Mouse (Mus musculus) T-helper 17 cell (primary cell): ENCODE results near the gene Sfn.

Source experiments
- in situ Hi-C, 2 experiments: fragments of 300-600 bp; cut with MboI, MseI; formaldehyde crosslinking; loops; 1 replicate in 1 of 2; 2 replicates in 1 of 2; pipeline ENCODE4 v1.15.1; 2025; ENCODE audit warnings: high pct_unique_total_duplicates in 2 of 2

Sfn gene

GRCm38 (mm10) chr4:133620668-133621067, 18.7 kb upstream of the Sfn start:
- in situ Hi-C loops, result no loop called here

DNA sequence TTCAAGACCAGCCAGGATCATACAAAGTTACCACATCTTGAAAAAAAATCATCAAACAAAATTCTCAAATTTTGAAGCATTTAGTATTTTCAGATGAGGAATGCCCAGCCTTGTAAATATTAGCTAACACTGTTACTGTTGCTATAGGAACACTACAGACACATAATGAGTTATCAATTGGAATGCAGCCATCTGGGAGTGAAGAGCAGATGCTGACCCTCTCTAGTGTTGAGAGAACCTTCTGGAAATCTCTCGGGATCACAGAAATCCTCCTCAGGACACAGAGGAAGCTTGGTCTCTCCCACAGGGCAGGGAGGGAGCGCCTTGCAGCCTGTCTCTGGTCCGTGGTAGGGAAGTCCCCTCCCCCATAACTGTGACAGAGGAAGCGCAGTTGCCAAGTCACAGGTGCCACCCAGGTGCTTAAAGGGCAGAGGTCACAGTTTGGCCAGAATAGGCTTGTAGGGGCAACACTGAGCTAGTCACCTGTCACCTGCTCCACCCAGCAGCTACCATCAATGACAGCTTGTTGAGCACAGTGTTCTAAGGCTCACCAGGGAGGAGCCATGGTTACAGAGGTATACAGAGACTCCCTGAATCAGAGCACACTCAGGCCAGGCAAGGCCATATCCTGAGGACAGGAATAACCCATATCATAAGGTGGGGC, 17.6 kb upstream of the Sfn start:
- in situ Hi-C loops, result loop anchor here in 1 of 2 experiments (10.0 kb wide), 1 partner anchor 645 kb away; the partner anchor contains the start of gene Fgr

DNA sequence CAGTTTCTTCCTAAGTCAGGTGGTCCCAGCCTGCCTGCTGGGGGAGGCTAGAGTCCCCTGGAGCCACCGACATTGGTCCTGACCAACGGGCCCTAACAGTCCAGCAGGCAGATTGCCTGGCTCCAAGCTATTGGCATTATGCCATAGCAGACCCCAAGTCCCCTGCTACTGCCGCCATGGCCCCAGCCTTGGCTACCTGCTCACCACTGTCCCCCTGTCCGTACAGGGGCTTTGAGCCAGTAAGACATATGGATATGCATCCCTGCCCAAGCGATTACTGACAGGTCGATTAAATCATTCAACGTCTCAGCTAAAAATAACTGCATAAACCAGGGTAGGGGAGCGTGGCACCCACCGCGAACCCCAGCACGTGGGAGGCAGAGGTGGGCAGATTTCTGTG, 16.0 kb upstream of the Sfn start:
- in situ Hi-C loops, result loop anchor here in 1 of 2 experiments (10.0 kb wide), 1 partner anchor 643 kb away; the partner anchor contains the start of gene Fgr

GRCm38 (mm10) chr4:133615416-133615815, 13.4 kb upstream of the Sfn start:
- in situ Hi-C loops, result loop anchor here in 1 of 2 experiments (10.0 kb wide), 1 partner anchor 641 kb away; the partner anchor contains the start of gene Fgr

DNA sequence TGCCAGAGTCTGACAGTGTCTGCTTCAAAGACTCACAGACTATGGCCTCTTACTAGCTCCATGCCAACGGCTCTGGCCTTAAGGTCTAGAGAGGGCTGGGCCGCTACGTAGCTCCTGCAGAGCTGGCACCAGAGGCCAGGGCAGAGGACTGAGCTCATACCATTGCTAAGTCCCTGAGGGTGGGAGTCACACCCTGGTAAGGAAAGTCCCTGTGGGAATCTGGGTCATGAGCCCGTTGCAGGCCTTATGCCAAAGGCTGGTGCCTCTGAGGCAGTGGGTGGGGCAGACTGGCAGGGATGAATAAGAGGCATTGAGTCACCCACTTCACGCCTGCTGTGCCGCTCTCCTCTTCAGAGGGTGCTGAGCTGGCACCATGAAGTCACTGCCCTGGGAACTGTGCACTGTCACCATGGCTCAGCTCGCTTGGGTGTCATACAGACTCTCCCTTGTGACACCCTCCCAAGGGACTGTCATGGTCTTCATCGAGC, 12.3 kb upstream of the Sfn start:
- in situ Hi-C loops, result loop anchor here in 1 of 2 experiments (10.0 kb wide), 1 partner anchor 640 kb away; the partner anchor contains the start of gene Fgr

GRCm38 (mm10) chr4:133613867-133614266, 11.9 kb upstream of the Sfn start:
- in situ Hi-C loops, result loop anchor here in 1 of 2 experiments (10.0 kb wide), 1 partner anchor 639 kb away; the partner anchor contains the start of gene Fgr

GRCm38 (mm10) chr4:133613026-133613425, 11.1 kb upstream of the Sfn start:
- in situ Hi-C loops, result loop anchor here in 1 of 2 experiments (10.0 kb wide), 1 partner anchor 638 kb away; the partner anchor contains the start of gene Fgr

GRCm38 (mm10) chr4:133612416-133612815, 10.4 kb upstream of the Sfn start:
- in situ Hi-C loops, result loop anchor here in 1 of 2 experiments (10.0 kb wide), 1 partner anchor 638 kb away; the partner anchor contains the start of gene Fgr

DNA sequence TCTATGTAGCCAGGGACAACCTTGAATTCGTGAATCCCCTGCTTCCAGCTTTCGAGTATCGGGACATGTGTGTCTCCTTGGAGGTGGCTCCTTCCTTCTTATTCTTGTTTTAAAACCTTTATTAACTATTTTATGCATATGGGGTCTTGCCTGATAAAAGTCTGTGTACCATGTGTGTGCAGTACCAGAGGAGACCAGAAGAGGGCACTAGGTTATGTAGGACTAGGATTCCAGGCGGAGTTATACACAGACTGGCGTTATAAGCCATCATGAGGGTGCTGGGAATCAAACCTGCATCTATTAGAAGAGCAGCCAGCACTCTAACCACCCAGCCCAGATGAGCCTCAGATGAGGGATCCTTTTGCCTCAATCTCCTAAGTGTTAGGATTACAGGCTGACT, 9.8 kb upstream of the Sfn start:
- in situ Hi-C loops, result loop anchor here in 1 of 2 experiments (10.0 kb wide), 1 partner anchor 637 kb away; the partner anchor contains the start of gene Fgr

DNA sequence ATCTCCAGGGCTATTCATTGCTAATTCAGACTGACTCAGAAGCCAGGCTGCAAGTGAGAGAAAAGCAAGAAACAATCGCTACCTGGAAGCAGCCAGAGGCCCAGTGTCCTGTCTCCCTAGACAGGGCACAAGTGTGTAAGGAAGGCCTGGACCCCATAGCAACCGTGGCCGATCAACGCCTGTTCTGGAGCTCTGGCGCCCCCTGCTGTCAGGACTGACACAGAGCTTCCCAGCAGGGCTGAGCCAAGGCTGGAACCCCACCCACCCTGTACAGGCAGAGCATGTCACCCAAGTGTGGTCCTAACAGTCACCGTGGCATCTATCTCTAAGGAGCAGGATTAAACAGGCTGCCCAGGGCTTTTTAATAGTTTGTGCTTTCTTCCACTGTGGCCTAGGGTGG, 7.8 kb upstream of the Sfn start:
- in situ Hi-C loops, result loop anchor here in 1 of 2 experiments (10.0 kb wide), 1 partner anchor 635 kb away; the partner anchor contains the start of gene Fgr

DNA sequence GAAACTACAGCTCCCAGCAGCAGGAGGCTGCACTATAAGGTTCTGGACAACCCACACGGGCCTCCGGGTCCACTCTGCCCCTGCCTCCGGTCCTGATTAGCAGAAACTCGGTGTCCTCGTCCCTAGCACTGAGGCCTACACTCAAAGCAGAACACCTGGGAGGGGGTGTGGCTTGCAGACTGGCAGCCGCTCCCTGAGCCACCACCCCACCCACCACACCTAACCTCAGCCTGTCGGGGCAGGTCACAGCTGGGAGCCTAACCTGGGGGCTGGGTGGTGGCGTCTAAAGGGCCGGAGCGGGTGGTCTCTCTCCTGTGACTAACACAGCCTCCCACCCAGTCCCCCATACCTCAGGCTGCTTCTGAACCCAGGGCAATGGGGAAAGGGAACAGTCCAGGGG, 5.3 kb upstream of the Sfn start:
- in situ Hi-C loops, result no loop called here

GRCm38 (mm10) chr4:133605330-133605729, 3.4 kb upstream of the Sfn start:
- in situ Hi-C loops, result no loop called here

GRCm38 (mm10) chr4:133604856-133605255, 2.9 kb upstream of the Sfn start:
- in situ Hi-C loops, result no loop called here

DNA sequence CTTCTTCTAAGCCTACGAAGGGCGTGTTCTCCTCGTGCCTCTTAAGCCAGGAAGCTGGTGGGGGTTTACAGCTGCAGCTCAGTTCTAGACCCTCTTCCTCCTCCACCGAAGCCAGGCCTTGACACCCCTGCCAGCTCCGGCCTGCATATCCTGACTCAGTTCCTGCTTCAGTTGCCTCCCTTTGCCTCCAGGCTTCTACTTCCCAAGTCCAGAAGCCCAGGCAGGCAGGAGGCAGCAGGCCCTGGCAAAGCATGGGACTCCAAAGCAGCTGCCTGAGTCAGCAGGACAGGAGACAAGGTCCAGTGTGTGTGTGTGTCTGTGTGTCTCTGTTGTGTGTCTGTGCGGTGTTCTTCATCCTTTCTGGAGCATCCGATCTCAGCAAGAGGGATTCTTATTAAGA, 2.2 kb upstream of the Sfn start:
- in situ Hi-C loops, result no loop called here

DNA sequence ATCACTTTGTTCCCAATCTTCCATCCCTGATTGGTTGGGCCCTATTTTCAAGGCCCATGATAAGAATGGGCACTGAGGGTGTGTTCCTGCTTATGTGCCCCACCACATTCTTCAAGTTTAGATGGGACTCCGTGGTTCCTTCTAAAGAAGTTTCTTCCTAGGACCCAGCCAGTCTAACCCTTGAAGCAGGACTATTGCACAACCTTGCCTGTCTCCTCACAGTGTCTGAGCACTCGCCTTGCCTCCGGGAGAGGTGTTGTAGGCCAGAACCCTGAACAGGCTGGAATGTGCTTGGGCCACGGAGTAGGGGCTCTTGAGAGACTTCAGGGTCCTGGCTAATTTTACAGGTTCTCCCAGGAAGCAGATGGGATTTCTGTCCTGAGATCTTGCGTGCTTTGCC, 1.1 kb upstream of the Sfn start:
- in situ Hi-C loops, result no loop called here

DNA sequence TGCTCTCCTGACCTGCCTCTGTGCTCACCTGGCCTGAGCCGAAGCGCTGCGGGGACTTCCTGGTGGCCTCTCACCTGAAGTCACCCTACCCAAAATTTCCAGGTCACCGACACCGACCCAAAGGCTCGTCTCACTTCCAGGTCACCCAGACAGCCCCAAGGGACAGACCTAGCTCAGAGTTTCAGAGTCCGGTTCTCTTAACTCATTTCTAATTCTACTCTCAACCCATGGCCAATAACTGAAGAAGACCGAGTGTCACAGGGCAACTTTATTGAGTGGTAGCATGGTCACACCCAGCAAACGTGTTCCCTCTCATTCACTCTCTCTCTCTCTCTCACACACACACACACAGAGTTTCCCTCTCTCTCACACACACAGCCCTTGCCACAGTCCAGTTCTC, 1.7 kb downstream of the Sfn start:
- in situ Hi-C loops, result no loop called here

DNA sequence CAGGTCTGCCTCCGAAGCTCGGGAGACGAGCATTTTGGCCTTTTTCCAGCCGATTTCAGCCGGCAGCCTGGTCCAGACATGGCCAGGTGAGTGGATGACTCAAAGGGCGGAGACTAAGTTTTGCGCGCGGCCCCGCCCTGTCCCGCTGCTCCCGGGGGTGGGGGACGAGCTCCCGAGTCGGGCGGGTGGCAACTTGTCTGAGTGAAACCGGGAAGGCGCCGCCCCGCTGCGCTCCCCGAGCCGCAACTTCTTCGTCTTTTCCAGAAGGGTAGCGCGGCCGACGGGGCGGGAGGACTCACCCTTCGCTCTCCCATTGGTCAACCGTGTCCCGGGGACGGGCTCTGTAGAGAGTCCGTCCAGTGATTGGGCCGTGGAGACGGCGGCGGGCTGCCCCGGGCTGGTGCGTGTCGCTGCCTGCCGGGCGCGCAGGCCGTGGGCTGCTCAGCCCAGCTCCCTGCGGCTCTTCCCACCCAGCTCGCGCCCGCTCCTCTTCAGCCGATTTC, 2.3 kb downstream of the Sfn start:
- in situ Hi-C loops, result loop anchor here (10.0 kb wide), 1 partner anchor 45 kb away; no protein-coding TSS in a partner anchor

DNA sequence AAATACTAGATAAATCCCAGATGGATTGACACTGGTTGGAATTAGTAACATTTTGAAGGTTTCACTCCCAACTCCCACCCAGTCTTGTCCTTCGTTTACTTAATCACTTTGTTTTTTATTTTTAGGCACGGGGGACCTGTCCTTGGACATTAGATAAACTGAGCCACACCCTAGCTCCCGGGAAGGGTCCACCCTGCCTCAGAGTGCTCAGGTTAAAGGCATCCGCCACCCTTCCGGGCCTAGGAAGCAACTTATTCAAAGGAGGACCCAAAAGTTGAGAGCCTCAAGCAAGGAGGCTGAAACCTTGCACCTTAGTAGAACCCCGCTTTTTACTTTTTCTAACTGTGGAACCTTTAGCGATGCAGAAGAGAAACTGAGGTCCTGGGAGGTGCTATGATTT, 2.9 kb downstream of the Sfn start:
- in situ Hi-C loops, result loop anchor here (10.0 kb wide), 1 partner anchor 46 kb away; no protein-coding TSS in a partner anchor

DNA sequence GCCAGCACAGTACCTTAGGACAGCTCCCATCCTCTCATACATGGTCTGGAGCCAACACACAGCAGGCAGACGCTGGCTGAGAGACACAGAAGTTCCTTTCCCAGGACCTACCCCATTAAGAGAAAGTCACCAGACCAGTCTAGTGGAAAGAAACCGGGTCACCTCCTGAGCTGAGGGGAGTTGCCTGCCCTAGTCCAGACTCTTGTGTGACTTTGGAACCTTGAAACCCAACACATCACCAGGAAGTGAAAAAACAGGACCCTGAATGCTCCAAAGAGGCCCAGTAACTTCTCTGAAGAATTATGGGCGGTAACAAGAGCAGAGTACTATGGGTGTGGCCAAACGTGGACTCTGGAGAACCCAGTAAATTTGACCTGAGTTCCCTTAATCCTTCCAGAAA, 3.4 kb downstream of the Sfn start:
- in situ Hi-C loops, result loop anchor here (10.0 kb wide), 1 partner anchor 46 kb away; no protein-coding TSS in a partner anchor

DNA sequence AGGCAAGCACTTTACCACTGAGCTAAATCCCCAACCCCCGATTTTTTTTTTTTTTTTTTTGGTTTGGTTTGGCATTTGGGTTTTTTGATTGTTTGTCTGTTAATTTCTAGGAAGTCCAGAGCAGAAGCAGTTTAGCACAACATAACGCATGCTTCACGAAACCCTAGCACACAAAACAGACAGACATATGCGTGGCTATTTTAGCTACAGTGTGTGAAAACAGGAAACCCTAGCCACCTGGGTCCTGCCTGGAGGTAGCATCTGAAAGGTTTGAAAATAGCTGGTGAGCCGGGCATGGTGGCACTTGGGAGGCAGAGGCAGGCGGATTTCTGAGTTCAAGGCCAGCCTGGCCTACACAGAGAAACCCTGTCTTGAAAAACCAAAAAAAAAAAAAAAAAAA, 5.9 kb downstream of the Sfn start:
- in situ Hi-C loops, result loop anchor here (10.0 kb wide), 1 partner anchor 49 kb away; no protein-coding TSS in a partner anchor

- in situ Hi-C loops, result loop anchor here (10.0 kb wide), 1 partner anchor 49 kb away; no protein-coding TSS in a partner anchor
Observed at GRCm38 (mm10) chr4:133595538-133595937, 6.4 kb downstream of the Sfn start.

- in situ Hi-C loops, result loop anchor here (5.0 to 10.0 kb wide), 2 partner anchors 52 to 240 kb away; no protein-coding TSS in a partner anchor
Observed at GRCm38 (mm10) chr4:133592570-133592969, 9.4 kb downstream of the Sfn start.
